Mouse (Mus musculus) Muller cell, postnatal 12 days (primary cell): ENCODE results near the gene Nop14.
"Not testable (repeated sequence)": the region's sequence is repeated elsewhere in the genome, so short reads cannot be mapped to it uniquely, and the experiment has no call there.

Experiments used
- DNase-seq: peaks from one replicate; pipeline ENCODE4 v3.0.0-alpha.2; 2015; ENCODE audit errors: inconsistent ontology term

Gene Nop14

GRCm38 (mm10) chr5:34632996-34633395 lies 27.0 kb downstream of the Nop14 start:
- DNase-seq = no peak

- no peak for DNase-seq
These were observed 50.0 kb downstream of the Nop14 start for GRCm38 (mm10) chr5:34609966-34610365.

GRCm38 (mm10) chr5:34608226-34608625 lies 51.7 kb downstream of the Nop14 start:
- DNase-seq = no peak

- no peak for DNase-seq
These were observed 52.7 kb downstream of the Nop14 start for GRCm38 (mm10) chr5:34607100-34607880.

GRCm38 (mm10) chr5:34604576-34604975 lies 55.4 kb downstream of the Nop14 start:
- no peak for DNase-seq

GRCm38 (mm10) chr5:34593202-34593727 lies 66.7 kb downstream of the Nop14 start:
- DNase-seq = no peak

- no peak for DNase-seq
These were observed 67.3 kb downstream of the Nop14 start for GRCm38 (mm10) chr5:34592666-34593065.

GRCm38 (mm10) chr5:34592224-34592623 lies 67.7 kb downstream of the Nop14 start:
- not testable (repeated sequence) for DNase-seq

GRCm38 (mm10) chr5:34591388-34592004 lies 68.5 kb downstream of the Nop14 start:
- DNase-seq = peak; percentile 43

GRCm38 (mm10) chr5:34590702-34591101 lies 69.2 kb downstream of the Nop14 start:
- DNase-seq = no peak

GRCm38 (mm10) chr5:34590059-34590458 lies 69.9 kb downstream of the Nop14 start:
- DNase-seq = no peak
